Mouse (Mus musculus) forebrain, embryonic 13.5 days (tissue): ENCODE data around the gene Klhl29. TPM values are rescaled to one million over a fixed set of nuclear protein-coding genes. Genes with fewer than 3 reads are reported as not detected.

Source experiments
- ATAC-seq: fragments of 200-750 bp; cut with Nextera tagmentation; 2 replicates; pipeline ENCODE4 v1.8.0; 2017
- H3K27ac ChIP-seq: fragments of 300-500 bp; sonication (generic); 2 replicates; pipeline ENCODE4 v1.5.1; 2015; ENCODE audit warnings: inconsistent platforms, mild to moderate bottlenecking, moderate library complexity
- H3K27me3 ChIP-seq: fragments of 300-500 bp; sonication (generic); 2 replicates; pipeline ENCODE4 v1.6.1; 2015; ENCODE audit warnings: mild to moderate bottlenecking, inconsistent platforms
- H3K36me3 ChIP-seq: fragments of 300-500 bp; sonication (generic); 2 replicates; pipeline ENCODE4 v1.6.1; 2015; ENCODE audit warnings: mild to moderate bottlenecking, inconsistent platforms; ENCODE audit not compliant: poor library complexity, severe bottlenecking
- H3K4me1 ChIP-seq: fragments of 300-500 bp; sonication (generic); 2 replicates; pipeline ENCODE4 v1.6.1; 2015; ENCODE audit warnings: inconsistent platforms
- H3K4me2 ChIP-seq: fragments of 300-500 bp; sonication (generic); 2 replicates; pipeline ENCODE4 v1.6.1; 2015; ENCODE audit warnings: inconsistent platforms, mild to moderate bottlenecking, moderate library complexity
- H3K4me3 ChIP-seq: fragments of 300-500 bp; sonication (generic); 2 replicates; pipeline ENCODE4 v1.5.1; 2015; ENCODE audit warnings: mild to moderate bottlenecking, inconsistent platforms
- H3K9ac ChIP-seq: fragments of 300-500 bp; sonication (generic); 2 replicates; pipeline ENCODE4 v1.6.1; 2015; ENCODE audit warnings: mild to moderate bottlenecking, inconsistent platforms
- H3K9me3 ChIP-seq: fragments of 300-500 bp; sonication (generic); replicated peaks from 2 replicates; pipeline ENCODE4 v1.6.1; 2016; ENCODE audit warnings: inconsistent platforms
- WGBS: fragments of 180-500 bp; shearing (Covaris S2); methylation state at CpG from one replicate; pipeline ENCODE4 v1.1.7; 2015; 5-methylcytosine and 5-hydroxymethylcytosine counted together
- polyA plus RNA-seq: library from polyadenylated mRNA; unstranded; fragments of >200 nt; fragmentation: Nextera tagmentation; extraction: Ambion mirVana; gene quantifications from 2 replicates; pipeline ENCODE4 v1.2.1, GENCODE M21; 2015

The Klhl29 gene
- polyA plus RNA-seq, 1 experiment from 2014 or later: 3.5 TPM

DNA sequence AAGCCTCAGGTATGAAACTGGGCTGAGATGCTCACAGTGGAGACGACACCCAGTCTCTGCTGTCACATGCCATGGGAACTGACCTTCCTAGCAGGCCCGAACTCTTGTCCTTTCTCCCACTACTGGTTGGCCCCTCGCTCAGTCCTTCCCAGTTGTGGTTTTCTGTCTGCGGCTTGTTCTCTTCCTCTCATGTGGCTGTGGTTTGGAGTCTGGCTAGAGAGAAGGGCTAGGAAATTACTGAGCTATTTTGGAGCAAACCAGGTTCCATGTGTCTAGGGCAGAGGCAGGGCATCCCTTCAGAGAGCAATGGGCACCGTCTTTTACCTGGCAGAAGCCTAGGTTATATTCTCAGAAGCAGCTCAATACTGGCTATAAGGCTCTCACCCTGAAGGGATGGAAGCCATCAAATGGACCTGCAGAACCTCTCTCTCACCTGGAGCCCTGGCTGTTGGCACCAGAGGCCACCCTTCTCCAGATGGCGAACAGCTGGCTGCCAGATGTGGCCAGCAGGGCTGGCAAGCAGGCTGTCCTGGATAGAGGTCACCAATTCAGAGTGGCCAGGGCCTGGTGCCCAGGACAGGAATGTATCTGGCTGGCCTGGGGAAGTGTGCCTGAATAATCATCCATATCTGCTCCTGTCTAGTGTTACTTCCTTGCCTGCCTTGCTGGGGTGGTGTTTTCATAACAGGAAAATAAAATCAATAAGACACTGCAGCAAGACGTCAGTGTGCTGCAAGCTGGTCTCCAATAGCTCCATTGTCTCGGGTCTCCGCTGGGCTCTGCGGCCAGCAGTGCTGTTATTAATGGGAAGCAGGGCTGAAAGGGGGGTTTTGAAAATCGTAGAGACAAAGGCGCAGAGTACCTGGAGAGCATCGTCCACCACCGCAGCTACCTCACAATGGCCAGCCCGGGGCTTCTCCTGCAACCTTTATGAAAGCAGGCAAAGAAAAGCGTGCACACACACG, 167.3 kb downstream of the Klhl29 start:
- Histone ChIP-seq H3K9me3 (no peaks in the 10 kb centered on the region), H3K27me3 (no peaks in the 10 kb centered on the region; the same call in 1 of the 2 replicates), H3K4me1 (peaks cover 54% of the 10 kb centered on the region), H3K27ac (peak overlapping the region; percentile 57), H3K4me2 (no peak overlapping the region), H3K9ac (peak overlapping the region; percentile 21), H3K36me3 (peaks cover 15% of the 10 kb centered on the region; the same call in 1 of the 2 replicates), H3K4me3 (no peak overlapping the region)
- WGBS: 40% methylated on average over 17 of the region's 17 CpGs
- ATAC-seq: no peak

GRCm38 (mm10) chr12:5207172-5207571, 168.3 kb downstream of the Klhl29 start:
- Histone ChIP-seq H3K4me2 (no peak overlapping the region), H3K27me3 (no peaks in the 10 kb centered on the region; the same call in 1 of the 2 replicates), H3K36me3 (peaks cover 15% of the 10 kb centered on the region; the same call in 1 of the 2 replicates), H3K27ac (no peak overlapping the region), H3K9me3 (no peaks in the 10 kb centered on the region), H3K4me3 (no peak overlapping the region), H3K9ac (no peak overlapping the region), H3K4me1 (peaks cover 43% of the 10 kb centered on the region)
- ATAC-seq: no peak
- WGBS: 87% methylated on average over 4 of the region's 4 CpGs

DNA sequence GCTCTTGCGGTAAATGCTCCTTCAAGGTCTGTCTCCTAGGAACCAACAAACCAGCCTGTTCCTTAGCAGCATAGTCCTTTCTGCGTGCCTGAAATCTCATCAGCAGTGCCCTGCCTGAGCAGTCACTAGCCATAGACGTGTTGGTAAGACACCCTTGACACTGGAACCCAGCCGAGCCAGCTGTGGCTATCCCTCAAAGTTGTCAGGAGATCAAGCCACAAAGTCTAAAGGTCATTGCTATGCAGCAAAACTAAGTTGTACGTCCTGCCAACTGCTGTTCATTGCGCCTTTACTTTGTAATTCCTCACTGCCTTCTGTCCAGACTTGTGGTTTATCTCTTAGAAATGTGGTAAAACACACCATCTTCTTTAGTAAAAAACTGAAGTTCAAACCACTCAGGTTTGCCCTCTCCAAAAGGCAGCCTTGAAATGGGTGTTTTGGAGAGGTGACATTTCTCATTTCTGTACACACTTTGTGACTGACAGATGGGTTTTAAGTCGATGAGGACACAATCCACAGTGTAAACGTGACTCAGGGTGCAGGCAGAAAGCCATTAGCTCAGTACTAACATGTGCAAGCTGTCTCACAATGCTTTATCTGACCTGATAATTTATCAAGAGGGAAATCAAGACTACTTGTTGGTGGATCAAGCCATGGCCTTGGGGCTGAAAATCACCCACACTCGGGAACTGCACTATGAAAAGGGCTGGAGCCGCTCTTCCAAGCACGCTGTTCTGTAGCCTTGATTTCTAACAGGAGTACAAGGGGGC, 171.2 kb downstream of the Klhl29 start:
- Histone ChIP-seq H3K4me3 (no peak overlapping the region), H3K9ac (no peak overlapping the region), H3K36me3 (peaks cover 10% of the 10 kb centered on the region; the same call in 1 of the 2 replicates), H3K27ac (no peak overlapping the region), H3K27me3 (no peaks in the 10 kb centered on the region), H3K4me2 (no peak overlapping the region), H3K4me1 (peaks cover 15% of the 10 kb centered on the region), H3K9me3 (no peaks in the 10 kb centered on the region)
- 83% methylated on average over 11 of the region's 11 CpGs for WGBS
- ATAC-seq: no peak

DNA sequence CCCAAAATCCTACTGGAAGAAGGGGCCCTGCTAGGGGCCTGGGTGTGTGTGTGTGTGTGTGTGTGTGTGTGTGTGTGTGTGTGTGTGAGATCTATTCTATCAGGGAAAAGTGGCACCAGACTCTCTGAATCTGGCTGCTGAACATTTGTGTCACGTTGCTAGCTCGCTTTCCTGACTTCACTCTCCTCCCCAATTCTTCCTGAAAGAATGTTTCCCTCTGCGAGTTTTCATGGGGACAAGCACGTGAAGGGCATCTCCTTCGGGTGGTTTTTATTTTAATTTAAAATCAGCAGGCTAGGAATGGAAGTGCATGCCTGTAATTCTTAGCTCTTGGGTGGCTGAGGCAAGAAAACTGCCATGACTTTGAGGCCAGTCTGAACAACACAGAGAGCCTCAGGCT, 172.1 kb downstream of the Klhl29 start:
- Histone ChIP-seq H3K27ac (no peak overlapping the region), H3K9me3 (no peaks in the 10 kb centered on the region), H3K36me3 (peaks cover 5% of the 10 kb centered on the region; the same call in 1 of the 2 replicates), H3K4me1 (peaks cover 7% of the 10 kb centered on the region), H3K4me3 (no peak overlapping the region), H3K4me2 (no peak overlapping the region), H3K27me3 (no peaks in the 10 kb centered on the region), H3K9ac (no peak overlapping the region)
- 78% methylated on average over 5 of the region's 5 CpGs for WGBS
- ATAC-seq: no peak

- Histone ChIP-seq H3K9me3 (no peaks in the 10 kb centered on the region), H3K4me2 (no peak overlapping the region), H3K27me3 (no peaks in the 10 kb centered on the region), H3K27ac (no peak overlapping the region), H3K4me1 (peaks cover 13% of the 10 kb centered on the region), H3K9ac (no peak overlapping the region), H3K36me3 (no peaks in the 10 kb centered on the region), H3K4me3 (no peak overlapping the region)
- 88% methylated on average over 4 of the region's 4 CpGs for WGBS
- no peak for ATAC-seq
Observed at GRCm38 (mm10) chr12:5198254-5198653, 177.2 kb downstream of the Klhl29 start.

- Histone ChIP-seq H3K27ac (peak overlapping the region; percentile 45; the same call in 1 of the 2 replicates), H3K36me3 (no peaks in the 10 kb centered on the region), H3K9me3 (no peaks in the 10 kb centered on the region), H3K4me3 (no peak overlapping the region), H3K4me1 (peaks cover 40% of the 10 kb centered on the region), H3K9ac (no peak overlapping the region), H3K27me3 (no peaks in the 10 kb centered on the region), H3K4me2 (no peak overlapping the region)
- ATAC-seq: 0 out of 2 replicates have a peak, but pooled peaks have one; percentile 7
- WGBS: 35% methylated on average over 6 of the region's 6 CpGs
Observed at GRCm38 (mm10) chr12:5194176-5194575, 181.3 kb downstream of the Klhl29 start.

DNA sequence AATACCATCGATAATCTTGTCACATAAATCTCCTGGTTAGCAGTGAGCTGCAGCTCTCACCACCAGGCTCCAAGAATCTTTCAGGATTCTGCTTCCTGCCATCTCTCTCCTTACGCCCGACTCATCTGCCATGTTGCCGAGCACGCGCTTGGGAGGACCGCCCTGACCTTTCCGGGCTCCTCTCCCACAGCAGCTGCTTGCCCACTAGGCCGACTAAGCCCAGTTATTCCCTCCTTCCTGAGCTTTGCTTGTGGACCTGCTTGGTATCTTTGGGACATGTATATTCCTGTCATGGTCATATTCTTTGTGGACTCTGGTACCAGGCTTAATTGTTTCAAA, 183.1 kb downstream of the Klhl29 start:
- Histone ChIP-seq H3K9me3 (no peaks in the 10 kb centered on the region), H3K36me3 (no peaks in the 10 kb centered on the region), H3K4me1 (peaks cover 48% of the 10 kb centered on the region), H3K4me3 (no peak overlapping the region), H3K27ac (no peak overlapping the region; the same call in 1 of the 2 replicates), H3K27me3 (no peaks in the 10 kb centered on the region), H3K9ac (no peak overlapping the region), H3K4me2 (no peak overlapping the region)
- 78% methylated on average over 9 of the region's 9 CpGs for WGBS
- no peak for ATAC-seq

GRCm38 (mm10) chr12:5191628-5192379, 183.7 kb downstream of the Klhl29 start:
- Histone ChIP-seq H3K9ac (no peak overlapping the region), H3K4me1 (peaks cover 48% of the 10 kb centered on the region), H3K27ac (no peak overlapping the region; the same call in 1 of the 2 replicates), H3K4me3 (no peak overlapping the region), H3K9me3 (no peaks in the 10 kb centered on the region), H3K27me3 (no peaks in the 10 kb centered on the region), H3K36me3 (no peaks in the 10 kb centered on the region), H3K4me2 (no peak overlapping the region)
- WGBS: 23% methylated on average over 14 of the region's 14 CpGs
- ATAC-seq: 0 out of 2 replicates have a peak, but pooled peaks have one; percentile 19

DNA sequence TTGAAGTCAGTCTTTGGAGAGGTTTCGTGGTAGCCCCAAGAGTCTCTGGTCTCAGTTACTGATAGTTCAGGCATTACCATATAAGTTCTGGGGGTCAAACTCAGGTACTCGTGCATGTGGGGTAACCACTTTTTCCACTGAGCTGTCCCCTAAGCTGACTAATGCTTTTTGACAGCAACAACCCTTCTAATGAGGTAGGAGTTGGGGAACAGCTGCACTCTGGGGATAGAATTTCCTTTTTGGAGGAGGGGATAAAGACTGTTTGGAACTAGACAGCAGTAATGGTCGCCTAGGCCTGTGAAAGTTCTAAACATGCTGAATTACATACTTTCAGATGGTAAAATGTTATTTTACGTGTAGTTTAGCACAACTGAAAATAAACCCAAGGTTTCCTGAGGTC, 184.3 kb downstream of the Klhl29 start:
- no peak for ATAC-seq
- no peaks in the 10 kb centered on the region for H3K27me3 ChIP-seq
- H3K27ac ChIP-seq: no peak overlapping the region
- peaks cover 48% of the 10 kb centered on the region for H3K4me1 ChIP-seq
- H3K9me3 ChIP-seq: no peaks in the 10 kb centered on the region
- H3K4me3 ChIP-seq: no peak overlapping the region
- no peak overlapping the region for H3K4me2 ChIP-seq
- whole genome bisulfite sequencing: 76% methylated on average over 4 of the region's 4 CpGs
- no peak overlapping the region for H3K9ac ChIP-seq
- H3K36me3 ChIP-seq: no peaks in the 10 kb centered on the region

- Histone ChIP-seq H3K4me2 (no peak overlapping the region), H3K4me1 (peaks cover 48% of the 10 kb centered on the region), H3K36me3 (no peaks in the 10 kb centered on the region), H3K9ac (no peak overlapping the region), H3K27ac (no peak overlapping the region), H3K27me3 (no peaks in the 10 kb centered on the region), H3K9me3 (no peaks in the 10 kb centered on the region), H3K4me3 (no peak overlapping the region)
- peak; percentile 22; the same call in 1 of the 2 replicates for ATAC-seq
- WGBS: 34% methylated on average over 15 of the region's 15 CpGs
Observed at GRCm38 (mm10) chr12:5189446-5190150, 185.9 kb downstream of the Klhl29 start.

DNA sequence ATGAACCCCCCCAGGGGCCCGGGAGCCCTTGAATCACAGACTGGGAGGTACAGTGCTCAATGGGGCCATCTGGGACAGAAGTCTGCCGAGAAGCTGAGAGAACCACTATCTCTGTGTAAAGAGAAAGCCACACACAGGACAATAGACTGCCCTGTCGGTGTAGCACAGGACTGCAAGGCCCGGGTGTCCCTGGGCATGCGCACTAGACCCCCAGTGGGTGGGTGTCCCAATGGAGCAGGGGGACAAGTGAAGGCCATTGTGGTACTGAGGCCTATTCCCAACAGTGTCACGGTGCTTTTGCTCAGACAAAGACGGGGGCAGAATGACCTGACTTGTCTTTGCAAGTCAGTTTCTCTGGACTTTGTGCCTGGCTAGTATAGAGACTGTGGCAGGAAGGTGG, 186.6 kb downstream of the Klhl29 start:
- no peak overlapping the region for H3K4me2 ChIP-seq
- no peaks in the 10 kb centered on the region for H3K27me3 ChIP-seq
- no peak overlapping the region for H3K9ac ChIP-seq
- no peak overlapping the region for H3K4me3 ChIP-seq
- 47% methylated on average over 7 of the region's 7 CpGs for WGBS
- peaks cover 41% of the 10 kb centered on the region for H3K4me1 ChIP-seq
- no peak for ATAC-seq
- H3K36me3 ChIP-seq: no peaks in the 10 kb centered on the region
- no peaks in the 10 kb centered on the region for H3K9me3 ChIP-seq
- H3K27ac ChIP-seq: no peak overlapping the region
